20 mouse cellular contexts compared by ENCODE assay signal in genomic region chr13:97919590-97919989, GRCm38 (mm10).
A peak's percentile ranks its signal among the peaks of the same experiment; 100 is the strongest.
DNase-seq lines count a peak whose midpoint lies in the region; ATAC-seq and TF ChIP-seq lines count a peak whose summit lies in the region.
"Had no signal": no experiment of that assay in that cellular context is flagged by ENCODE, and none has a peak within 500 bp of the region (broad histone marks: within the 10 kb centered on the region; RNA-seq: fewer than 3 reads in every experiment).

No protein-coding gene starts in this region.

- WGBS in forebrain, embryonic 13.5 days = 8% methylated on average over 8 of the region's 8 CpGs
- WGBS in forebrain, embryonic 10.5 days = 15% methylated on average over 8 of the region's 8 CpGs
- 33% methylated on average over 8 of the region's 8 CpGs for WGBS in embryonic facial prominence, embryonic 14.5 days
- WGBS in hindbrain, embryonic 14.5 days = 28% methylated on average over 8 of the region's 8 CpGs

- H3K36me3 ChIP-seq in forebrain, embryonic 13.5 days (ENCODE audit: poor library complexity, severe bottlenecking) = no peaks in the 10 kb centered on the region
- no peaks in the 10 kb centered on the region for H3K36me3 ChIP-seq in forebrain, embryonic 10.5 days (replicated peaks)
- no peaks in the 10 kb centered on the region for H3K36me3 ChIP-seq in embryonic facial prominence, embryonic 14.5 days (ENCODE audit: control insufficient read depth, insufficient read depth, low read length)
- no peaks in the 10 kb centered on the region for H3K36me3 ChIP-seq in hindbrain, embryonic 14.5 days (replicated peaks; ENCODE audit: control insufficient read depth, insufficient read depth)
- H3K36me3 ChIP-seq: heart, embryonic 10.5 days; limb, embryonic 12.5 days; liver, embryonic 12.5 days; neural tube, embryonic 15.5 days had no signal

- H3K4me2 ChIP-seq in forebrain, embryonic 13.5 days = no peak overlapping the region
- H3K4me2 ChIP-seq in embryonic facial prominence, embryonic 14.5 days (ENCODE audit: low read depth, low read length) = no peak overlapping the region
- no peak overlapping the region for H3K4me2 ChIP-seq in hindbrain, embryonic 14.5 days (replicated peaks)
- H3K4me2 ChIP-seq: limb, embryonic 12.5 days; liver, embryonic 12.5 days; neural tube, embryonic 15.5 days had no signal

- TF ChIP-seq CTCF in left cerebral cortex, adult 2 months (IDR thresholded peaks at IDR 0.05) = no peak

- no peak for DNase-seq in forebrain, embryonic 10.5 days (ENCODE audit: extremely low spot score, low spot score)
- no peak for DNase-seq in left cerebral cortex, adult 2 months (ENCODE audit: extremely low spot score in 1 of 2, low spot score in 2 of 2)
- DNase-seq in left cerebral cortex, adult 18-20 months (ENCODE audit: low spot score in 2 of 2) = no peak
- no peak for DNase-seq in embryonic facial prominence, embryonic 14.5 days (ENCODE audit: low spot score)
- DNase-seq in hindbrain, embryonic 14.5 days (ENCODE audit: low spot score) = no peak
- DNase-seq in cerebellum, adult 9-11 months = no peak
- DNase-seq: adrenal gland, postnatal 14 days; cerebellum, adult 11-12 months; cerebellum, postnatal 36 days; kidney, adult 8-10 months; kidney, postnatal 36 days; lung, adult 2 months; lung, postnatal 36 days had no signal

- peak overlapping the region; percentile 33 for H3K27ac ChIP-seq in forebrain, embryonic 13.5 days
- no peak overlapping the region for H3K27ac ChIP-seq in forebrain, embryonic 10.5 days
- H3K27ac ChIP-seq in left cerebral cortex, adult 2 months = peak overlapping the region; percentile 50
- peak overlapping the region; percentile 25; the same call in 1 of the 2 replicates for H3K27ac ChIP-seq in embryonic facial prominence, embryonic 14.5 days (replicated peaks; ENCODE audit: low read depth, low read length)
- H3K27ac ChIP-seq in hindbrain, embryonic 14.5 days = peak overlapping the region; percentile 43; the same call in 1 of the 2 replicates
- H3K27ac ChIP-seq: heart, embryonic 10.5 days; liver, embryonic 12.5 days; stomach, postnatal 0 days had no signal

- H3K9ac ChIP-seq in forebrain, embryonic 13.5 days = no peak overlapping the region
- H3K9ac ChIP-seq in embryonic facial prominence, embryonic 14.5 days (ENCODE audit: low read depth, low read length) = no peak overlapping the region
- H3K9ac ChIP-seq in hindbrain, embryonic 14.5 days = no peak overlapping the region
- H3K9ac ChIP-seq: limb, embryonic 12.5 days; liver, embryonic 12.5 days; neural tube, embryonic 15.5 days had no signal

- 0 out of 2 replicates have a peak, but pooled peaks have one; percentile 4 for ATAC-seq in forebrain, embryonic 13.5 days
- no peak for ATAC-seq in embryonic facial prominence, embryonic 14.5 days (ENCODE audit: low read depth)
- ATAC-seq in hindbrain, embryonic 14.5 days (ENCODE audit: low FRiP score) = no peak
- ATAC-seq: liver, embryonic 12.5 days had no signal

- no peaks in the 10 kb centered on the region for H3K27me3 ChIP-seq in forebrain, embryonic 13.5 days
- H3K27me3 ChIP-seq in forebrain, embryonic 10.5 days (ENCODE audit: poor library complexity, severe bottlenecking) = peaks cover 39% of the 10 kb centered on the region
- no peaks in the 10 kb centered on the region for H3K27me3 ChIP-seq in embryonic facial prominence, embryonic 14.5 days (replicated peaks; ENCODE audit: control insufficient read depth, insufficient read depth, low read length)
- no peaks in the 10 kb centered on the region for H3K27me3 ChIP-seq in hindbrain, embryonic 14.5 days (ENCODE audit: control insufficient read depth, insufficient read depth, low read length)
- H3K27me3 ChIP-seq: CH12.LX; limb, embryonic 12.5 days; liver, embryonic 12.5 days; neural tube, embryonic 15.5 days had no signal

- H3K4me3 ChIP-seq in forebrain, embryonic 13.5 days = no peak overlapping the region
- no peak overlapping the region for H3K4me3 ChIP-seq in forebrain, embryonic 10.5 days
- H3K4me3 ChIP-seq in left cerebral cortex, adult 2 months = no peak overlapping the region
- no peak overlapping the region for H3K4me3 ChIP-seq in embryonic facial prominence, embryonic 14.5 days (ENCODE audit: low read depth, low read length)
- H3K4me3 ChIP-seq in hindbrain, embryonic 14.5 days (replicated peaks; ENCODE audit: low read length) = no peak overlapping the region
- H3K4me3 ChIP-seq: heart, embryonic 10.5 days; limb, embryonic 12.5 days; liver, embryonic 12.5 days; neural tube, embryonic 15.5 days had no signal

- no peaks in the 10 kb centered on the region for H3K9me3 ChIP-seq in forebrain, embryonic 13.5 days (replicated peaks)
- no peaks in the 10 kb centered on the region for H3K9me3 ChIP-seq in forebrain, embryonic 10.5 days
- H3K9me3 ChIP-seq in embryonic facial prominence, embryonic 14.5 days (ENCODE audit: control insufficient read depth, low read length) = no peaks in the 10 kb centered on the region
- no peaks in the 10 kb centered on the region for H3K9me3 ChIP-seq in hindbrain, embryonic 14.5 days (ENCODE audit: control insufficient read depth, low read length)
- H3K9me3 ChIP-seq: heart, embryonic 10.5 days; limb, embryonic 12.5 days; liver, embryonic 12.5 days; neural tube, embryonic 15.5 days had no signal

- H3K4me1 ChIP-seq in forebrain, embryonic 13.5 days = peaks cover 18% of the 10 kb centered on the region
- peaks cover 19% of the 10 kb centered on the region for H3K4me1 ChIP-seq in forebrain, embryonic 10.5 days
- H3K4me1 ChIP-seq in embryonic facial prominence, embryonic 14.5 days (ENCODE audit: control insufficient read depth, insufficient read depth, low read length) = peaks cover 16% of the 10 kb centered on the region; the same call in 1 of the 2 replicates
- H3K4me1 ChIP-seq in hindbrain, embryonic 14.5 days (replicated peaks; ENCODE audit: control insufficient read depth, insufficient read depth, low read length) = peaks cover 15% of the 10 kb centered on the region; the same call in 1 of the 2 replicates
- H3K4me1 ChIP-seq: heart, embryonic 10.5 days; liver, embryonic 12.5 days had no signal

- intact Hi-C loops in left cerebral cortex, adult 2 months (cut with DNase I) = loop anchor here (5.0 kb wide), 1 partner anchor 142 kb away; no protein-coding TSS in a partner anchor
